Mouse (Mus musculus) myocyte (in vitro differentiated cells): Measurements from ENCODE around the gene Vmo1.

Experiments
- E2F4 ChIP-seq: IDR thresholded peaks from one replicate; pipeline ENCODE4 v1.6.1; 2011; ENCODE audit warnings: mild to moderate bottlenecking, control low read depth, moderate library complexity; ENCODE audit not compliant: insufficient read depth
- MAX ChIP-seq: IDR thresholded peaks from one replicate; pipeline ENCODE4 v1.6.1; 2011; ENCODE audit warnings: low read depth, mild to moderate bottlenecking, control low read depth
- POLR2A ChIP-seq: IDR thresholded peaks from one replicate; pipeline ENCODE4 v1.6.1; 2011; ENCODE audit warnings: low read depth, mild to moderate bottlenecking, control low read depth, moderate library complexity; ENCODE audit not compliant: insufficient read length
- POLR2AphosphoS2 ChIP-seq: IDR thresholded peaks from one replicate; pipeline ENCODE4 v1.6.1; 2011; ENCODE audit warnings: low read depth, control low read depth; ENCODE audit not compliant: insufficient read length
- REST ChIP-seq: IDR thresholded peaks from one replicate; pipeline ENCODE4 v1.6.1; 2011; ENCODE audit warnings: mild to moderate bottlenecking, control low read depth, moderate library complexity; ENCODE audit not compliant: insufficient read depth, insufficient read length
- TCF12 ChIP-seq: IDR thresholded peaks from one replicate; pipeline ENCODE4 v1.6.1; 2011; ENCODE audit warnings: mild to moderate bottlenecking, control low read depth; ENCODE audit not compliant: poor library complexity, insufficient read depth, severe bottlenecking
- USF1 ChIP-seq: IDR thresholded peaks from one replicate; pipeline ENCODE4 v1.6.1; 2011; ENCODE audit warnings: low read depth, mild to moderate bottlenecking, control low read depth, moderate library complexity

- no peak for TF ChIP-seq POLR2AphosphoS2
- TF ChIP-seq POLR2A = no peak
- no peak for TF ChIP-seq REST
- TF ChIP-seq TCF12 = no peak
- no peak for TF ChIP-seq MAX
- no peak for TF ChIP-seq E2F4
- no peak for TF ChIP-seq USF1
Observed at GRCm38 (mm10) chr11:70539423-70539822, 25.0 kb upstream of the Vmo1 start.
